Mouse (Mus musculus): ENCODE data around the gene Sema6d.

Gene Sema6d

DNA sequence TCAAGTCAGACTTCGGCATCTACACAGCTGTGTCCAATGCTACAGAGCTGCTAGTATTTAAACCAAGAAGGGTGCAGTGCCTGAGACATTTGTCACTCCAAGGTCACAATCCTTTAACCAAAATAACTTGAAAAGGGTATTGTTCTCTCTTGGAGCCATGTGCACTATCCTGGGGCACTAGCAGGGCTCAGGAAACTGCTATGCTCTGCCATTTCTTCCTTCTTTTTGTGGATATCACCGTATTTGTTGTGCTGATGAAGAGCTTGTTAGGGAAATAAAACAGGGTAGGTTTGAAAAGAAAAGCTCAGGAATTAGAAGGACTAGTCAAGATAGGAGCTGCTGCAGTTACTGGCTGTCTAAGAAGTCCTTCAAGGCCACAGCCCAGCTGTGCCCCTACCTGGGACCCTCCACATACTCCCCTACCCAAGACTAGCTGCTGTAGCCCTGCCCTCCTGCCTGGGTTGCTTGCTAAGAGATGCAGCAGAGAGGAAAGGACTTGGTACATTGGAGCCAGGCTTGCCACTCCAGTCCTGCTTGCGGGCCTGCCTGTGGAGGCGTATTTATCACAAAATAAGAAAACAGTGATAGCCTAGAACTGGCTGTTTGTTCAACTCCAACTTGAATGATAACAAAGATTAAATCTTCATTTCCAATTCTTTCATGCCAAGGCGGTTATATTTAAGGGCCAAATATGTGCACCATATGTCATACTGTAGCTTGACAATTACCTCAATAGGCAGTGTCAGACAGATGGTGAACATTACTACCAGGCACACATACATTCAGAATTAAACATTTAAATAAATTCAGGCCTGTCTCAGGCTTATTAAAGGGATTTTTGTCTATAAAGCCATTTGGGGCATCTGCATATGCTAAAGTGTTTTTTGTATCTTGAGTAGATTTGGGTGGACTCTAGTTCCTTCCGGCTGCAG lies 315.1 kb downstream of the Sema6d start:
- DNase-seq = no peak

DNA sequence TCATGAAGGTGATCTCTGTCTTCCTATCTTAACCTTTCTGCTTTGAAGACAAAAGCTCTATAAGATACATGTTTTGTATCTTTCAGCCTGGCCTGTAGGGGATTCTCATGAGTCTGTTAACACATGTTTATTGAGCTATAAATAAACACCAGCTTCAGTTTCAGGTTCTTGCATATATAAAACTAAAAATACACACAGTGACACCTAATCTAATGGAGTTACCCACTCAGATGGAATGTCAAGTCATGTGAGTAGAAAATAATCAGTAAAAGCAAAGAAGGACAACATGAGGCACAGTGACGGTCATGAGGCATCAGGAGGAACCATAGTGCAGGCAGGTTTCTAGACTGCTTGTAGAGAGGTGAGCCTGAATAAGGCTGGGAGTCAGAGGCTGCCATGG lies 319.2 kb downstream of the Sema6d start:
- no peak for DNase-seq

GRCm38 (mm10) chr2:124416730-124417129 lies 327.0 kb downstream of the Sema6d start:
- DNase-seq = no peak

DNA sequence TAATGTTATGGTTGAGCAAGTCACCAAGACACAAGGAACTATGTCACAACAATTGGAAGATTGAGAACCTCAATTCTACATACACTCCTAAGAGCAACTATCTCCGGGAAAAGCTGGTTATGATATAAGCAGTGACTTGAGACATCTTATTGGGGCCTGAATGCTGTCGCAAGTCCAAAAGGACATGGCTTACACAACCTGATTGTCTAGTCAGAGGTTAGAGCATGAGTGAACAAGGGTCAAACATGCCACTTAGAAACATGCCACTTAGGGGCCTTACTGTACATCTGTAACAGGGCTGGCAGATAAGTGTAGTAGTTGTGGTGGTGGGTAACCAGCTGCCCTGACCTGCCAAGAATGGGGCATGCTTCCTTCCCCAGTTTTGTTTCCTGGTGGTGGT lies 328.6 kb downstream of the Sema6d start:
- no peak for DNase-seq

GRCm38 (mm10) chr2:124420170-124420825 lies 330.5 kb downstream of the Sema6d start:
- no peak for DNase-seq

DNA sequence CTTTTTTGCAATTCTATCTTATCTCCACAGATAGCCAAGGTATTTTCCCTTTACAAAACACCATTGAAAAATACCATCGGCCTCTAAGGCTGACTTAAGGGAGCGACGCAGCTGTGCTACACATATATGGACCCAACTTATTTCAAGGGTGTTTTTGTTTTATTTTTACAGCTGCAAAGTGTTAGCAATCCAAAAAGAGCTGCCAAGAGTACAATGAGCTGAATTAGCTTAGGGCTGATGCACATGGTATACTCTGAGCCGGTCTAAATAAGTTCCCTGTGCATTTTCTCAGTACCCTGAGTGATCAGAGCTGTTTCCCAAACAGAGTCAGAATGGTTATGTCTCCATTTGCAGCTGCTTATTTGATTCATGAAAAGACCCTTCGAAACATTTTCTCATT lies 340.0 kb downstream of the Sema6d start:
- no peak for DNase-seq

- no peak for DNase-seq
Measured at GRCm38 (mm10) chr2:124430708-124431107, 340.9 kb downstream of the Sema6d start.

GRCm38 (mm10) chr2:124435382-124436002 lies 345.7 kb downstream of the Sema6d start:
- no peak for DNase-seq

DNA sequence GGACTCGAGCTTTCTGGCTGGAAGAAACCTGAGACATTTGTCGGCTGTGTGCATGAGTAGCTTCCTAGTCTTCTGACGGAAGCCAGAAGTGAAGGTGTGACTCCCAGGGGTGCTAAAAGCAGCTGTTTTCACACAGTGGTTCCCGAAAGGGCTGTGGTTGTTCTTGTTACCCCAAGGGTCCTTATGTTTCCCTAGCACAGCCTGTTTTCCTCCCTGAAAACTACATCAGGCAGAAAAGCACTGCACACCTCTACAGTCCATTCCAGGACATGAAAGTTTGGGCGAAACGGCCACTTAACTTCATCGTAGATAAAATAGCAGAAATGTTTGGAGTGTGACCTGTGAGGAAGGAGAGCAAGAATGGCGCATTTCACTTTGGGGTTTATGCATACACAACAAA lies 346.9 kb downstream of the Sema6d start:
- no peak for DNase-seq

- DNase-seq = no peak
Measured at GRCm38 (mm10) chr2:124444199-124444598, 354.4 kb downstream of the Sema6d start.

- no peak for DNase-seq
Measured at GRCm38 (mm10) chr2:124455881-124456280, 366.1 kb downstream of the Sema6d start.

GRCm38 (mm10) chr2:124456999-124457398 lies 367.2 kb downstream of the Sema6d start:
- no peak for DNase-seq

DNA sequence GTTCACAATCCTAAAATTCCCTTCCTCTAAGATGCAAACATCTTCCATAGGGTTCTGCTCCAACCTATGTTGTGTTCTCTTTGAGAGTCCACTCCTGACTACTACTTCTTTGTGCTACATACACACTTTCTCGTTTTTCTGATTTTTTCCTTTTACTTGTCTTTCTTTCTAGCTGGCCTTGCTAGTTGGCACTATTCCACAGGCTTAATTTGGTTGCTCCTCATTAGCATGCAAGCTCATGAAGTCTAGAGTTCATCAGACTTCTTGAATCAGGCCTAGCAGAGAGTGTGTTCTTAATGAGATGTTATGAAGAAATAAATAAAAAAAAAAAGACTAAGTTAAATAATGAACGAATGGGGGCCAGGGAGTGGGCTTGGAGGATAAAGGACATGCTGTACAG lies 368.3 kb downstream of the Sema6d start:
- no peak for DNase-seq

DNA sequence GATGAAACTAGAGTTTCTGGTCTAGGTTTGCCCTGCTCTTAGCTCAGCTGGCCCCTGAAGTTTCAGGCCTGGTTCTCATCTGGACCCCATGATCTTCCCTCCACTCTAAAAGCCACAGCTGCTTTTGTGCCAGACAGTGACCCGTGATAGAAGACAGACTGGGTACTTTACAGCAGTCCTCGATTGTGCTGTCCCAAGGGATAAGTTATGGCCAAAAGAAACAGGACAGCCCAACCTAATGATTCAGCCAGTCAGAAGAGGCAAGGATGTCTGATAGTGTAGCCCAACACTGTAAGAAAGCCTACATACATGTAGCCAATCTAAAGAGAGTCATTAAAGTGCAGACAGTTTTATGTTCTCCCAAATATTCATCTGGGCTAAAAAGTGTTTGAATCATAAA lies 371.2 kb downstream of the Sema6d start:
- DNase-seq = no peak

GRCm38 (mm10) chr2:124461378-124461851 lies 371.6 kb downstream of the Sema6d start:
- no peak for DNase-seq

DNA sequence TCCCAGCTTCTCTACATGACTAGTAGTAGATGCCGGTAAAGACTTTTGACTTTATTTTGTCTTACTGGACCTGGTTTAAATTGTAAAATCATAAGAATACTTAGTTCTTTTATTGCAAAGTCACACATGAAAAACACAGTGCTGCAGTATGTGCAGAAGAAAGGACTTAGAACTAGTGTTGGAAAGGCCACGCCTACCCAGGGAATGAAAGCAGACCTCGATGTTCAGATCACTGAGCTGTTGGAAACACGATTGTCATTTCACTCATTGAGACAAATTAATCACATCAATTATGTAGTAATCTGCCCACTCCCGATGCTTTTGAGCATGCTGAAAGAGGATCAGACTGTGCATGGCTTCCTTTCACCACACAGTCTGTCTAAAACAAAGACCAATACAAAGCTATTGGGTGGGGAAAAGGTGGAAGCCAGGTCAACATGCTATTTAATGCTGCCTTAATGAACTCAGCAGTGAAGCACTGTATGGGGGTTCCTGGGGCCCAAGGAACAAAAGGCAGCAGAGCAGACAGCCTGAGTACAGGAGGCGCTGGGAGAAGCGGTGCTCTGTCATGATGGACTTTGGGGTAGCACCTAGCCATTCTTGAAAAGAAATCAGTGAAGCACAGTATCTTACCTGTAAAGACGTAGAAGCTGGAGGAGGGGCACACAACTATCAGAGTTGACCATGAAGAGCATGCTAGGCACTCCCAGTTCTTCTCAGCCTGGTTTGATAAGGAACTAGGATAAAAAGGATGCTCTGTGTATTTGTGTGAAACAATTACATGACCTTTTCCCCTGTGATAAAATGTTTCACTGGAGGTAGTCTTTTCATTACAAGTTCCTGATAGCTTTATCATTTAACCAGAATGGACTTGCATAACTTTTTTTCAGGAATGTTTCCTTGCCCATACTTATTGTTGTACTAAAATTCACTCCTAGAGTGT lies 375.5 kb downstream of the Sema6d start:
- no peak for DNase-seq

GRCm38 (mm10) chr2:124467429-124467828 lies 377.7 kb downstream of the Sema6d start:
- DNase-seq = no peak

DNA sequence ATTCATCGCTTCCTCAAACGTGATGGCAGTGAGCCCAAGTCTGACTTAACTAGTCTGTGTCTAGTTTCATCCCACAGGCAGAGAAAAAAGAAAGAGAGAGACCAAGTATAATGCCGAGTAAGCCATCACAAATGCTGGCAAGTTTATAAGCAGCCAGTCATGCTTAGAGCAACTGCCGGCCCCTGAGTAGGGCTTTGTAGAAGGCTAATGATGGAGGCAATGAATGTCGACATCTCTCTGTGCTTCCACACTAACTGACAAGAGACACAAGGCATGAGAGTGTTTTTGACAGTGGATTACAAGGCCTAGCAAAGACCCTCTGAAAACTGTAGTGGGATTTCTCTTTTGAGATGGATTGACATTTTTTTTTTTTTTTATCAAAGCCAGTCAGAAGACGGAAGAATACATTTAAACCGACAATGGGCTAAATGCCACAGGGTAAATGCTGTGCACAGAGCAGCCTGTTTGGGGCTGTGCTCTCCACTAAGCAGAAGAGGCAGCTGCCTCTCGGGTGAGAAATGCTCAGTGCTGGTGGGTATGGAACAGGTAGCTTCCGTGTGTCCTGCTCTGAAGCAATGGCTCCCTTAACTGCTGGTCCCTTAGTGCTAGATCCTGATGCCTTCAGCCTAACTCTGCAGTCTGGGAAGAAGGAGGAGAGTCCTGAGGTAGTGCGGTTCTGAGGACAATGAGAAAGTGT lies 380.7 kb downstream of the Sema6d start:
- no peak for DNase-seq

GRCm38 (mm10) chr2:124472674-124473507 lies 383.1 kb downstream of the Sema6d start:
- no peak for DNase-seq

GRCm38 (mm10) chr2:124477904-124478303 lies 388.1 kb downstream of the Sema6d start:
- no peak for DNase-seq

DNA sequence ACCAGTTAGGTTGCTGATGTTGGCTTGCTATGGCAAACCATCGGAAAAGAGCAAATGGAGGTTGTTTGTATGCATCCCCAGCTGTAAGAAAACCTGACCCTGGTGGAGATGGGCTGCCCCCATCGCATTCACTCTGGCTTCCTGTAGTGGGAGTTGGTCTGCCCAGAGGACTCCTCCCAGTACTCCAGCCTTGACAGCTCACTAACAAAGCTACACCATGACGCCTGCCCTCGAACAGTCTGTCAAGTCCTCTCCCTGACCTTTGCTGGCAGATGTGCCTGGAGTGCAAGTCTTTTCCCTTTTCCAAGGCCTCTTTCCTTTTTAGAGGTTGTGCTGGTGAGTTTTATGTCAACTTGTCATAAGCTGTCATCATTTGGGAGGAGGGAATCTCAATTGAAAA lies 388.8 kb downstream of the Sema6d start:
- no peak for DNase-seq

Measured in cerebellum, adult 8-10 months (tissue).